Mouse (Mus musculus) olfactory bulb, adult 2 months (tissue): ENCODE measurements around the gene Lrrc30. TPM values are rescaled to one million over a fixed set of nuclear protein-coding genes. Genes with fewer than 3 reads are reported as not detected.

ENCODE experiments used
- H3K27ac ChIP-seq: fragments of 200-500 bp; 2 replicates; pipeline ENCODE4 v1.5.1; 2012; ENCODE audit warnings: low read depth, low read length; ENCODE audit not compliant: insufficient read depth
- H3K4me1 ChIP-seq: fragments of 200-500 bp; 2 replicates; pipeline ENCODE4 v1.6.1; 2012; ENCODE audit warnings: low read length; ENCODE audit not compliant: control insufficient read depth, insufficient read depth
- H3K4me3 ChIP-seq: fragments of 200-500 bp; 2 replicates; pipeline ENCODE4 v1.5.1; 2012; ENCODE audit warnings: mild to moderate bottlenecking, low read depth, low read length, moderate library complexity; ENCODE audit not compliant: insufficient read depth
- CTCF ChIP-seq: fragments of 200-500 bp; IDR thresholded peaks from 2 replicates; pipeline ENCODE4 v1.5.1; 2012; ENCODE audit warnings: low read depth, mild to moderate bottlenecking, low read length, moderate library complexity; ENCODE audit not compliant: insufficient read depth
- POLR2A ChIP-seq: fragments of 200-500 bp; IDR thresholded peaks from 2 replicates; pipeline ENCODE4 v1.6.1; 2012; ENCODE audit warnings: mild to moderate bottlenecking, low read depth, low read length, moderate library complexity; ENCODE audit not compliant: insufficient read depth
- WGBS: fragments of 180-500 bp; shearing (Covaris S2); methylation state at CpG from one replicate; pipeline ENCODE4 v1.1.7; 2018; 5-methylcytosine and 5-hydroxymethylcytosine counted together
- polyA plus RNA-seq: library from polyadenylated mRNA; stranded (reverse); fragments of >200 nt; gene quantifications from 2 replicates; pipeline ENCODE4 v1.2.4, GENCODE M21; 2012; ENCODE audit warnings: low replicate concordance; ENCODE audit not compliant: missing spikeins, insufficient read depth, insufficient read length

Gene Lrrc30
- polyA plus RNA-seq, 1 experiment = not detected

DNA sequence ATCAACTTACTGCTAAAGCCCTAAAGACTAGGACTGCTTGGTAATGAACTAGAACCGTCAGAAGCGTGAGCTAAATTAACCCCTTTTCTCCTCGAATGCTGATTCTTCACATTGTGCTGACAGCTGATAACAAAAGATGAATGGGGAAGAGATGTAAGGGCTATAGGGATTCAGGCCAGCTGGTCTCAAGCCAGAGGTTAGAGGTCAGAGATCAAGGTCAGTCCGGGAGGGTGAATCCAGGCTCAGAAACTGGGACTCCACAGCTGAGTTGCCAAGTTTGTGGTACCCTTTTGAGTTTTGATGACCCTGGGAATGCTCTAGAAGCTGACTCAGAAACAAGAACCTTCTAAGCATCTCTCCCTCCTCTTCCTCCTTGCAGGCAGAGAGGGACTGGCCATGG is 28.1 kb downstream of the Lrrc30 start:
- no peak overlapping the region for H3K27ac ChIP-seq
- no peak overlapping the region for H3K4me3 ChIP-seq
- 74% methylated on average over 4 of the region's 4 CpGs for WGBS
- H3K4me1 ChIP-seq = peaks cover 5% of the 10 kb centered on the region
- no peak for TF ChIP-seq CTCF
- TF ChIP-seq POLR2A = no peak

DNA sequence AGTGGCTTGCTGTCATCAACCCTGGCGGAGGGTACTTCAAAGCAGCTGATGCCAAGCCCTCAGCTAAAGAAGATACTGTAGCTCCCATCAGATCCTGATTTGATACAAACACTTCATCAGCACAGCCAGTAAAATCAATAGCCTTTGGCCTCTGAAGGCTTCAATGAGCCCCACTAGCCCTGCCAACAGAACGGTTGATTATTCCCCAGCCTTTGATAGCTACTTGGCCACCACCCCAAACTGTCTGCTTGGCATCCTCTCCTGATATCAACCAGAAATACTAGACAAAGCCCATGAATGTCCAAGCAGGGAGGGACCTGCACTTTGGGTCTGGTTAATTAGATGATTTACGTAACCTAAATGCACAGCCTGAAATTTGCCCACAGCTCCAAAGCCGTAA is 30.0 kb downstream of the Lrrc30 start:
- WGBS = 77% methylated on average over 4 of the region's 4 CpGs
- TF ChIP-seq POLR2A = no peak
- TF ChIP-seq CTCF = no peak
- H3K4me3 ChIP-seq = no peak overlapping the region
- H3K4me1 ChIP-seq = peaks cover 5% of the 10 kb centered on the region
- no peak overlapping the region for H3K27ac ChIP-seq

DNA sequence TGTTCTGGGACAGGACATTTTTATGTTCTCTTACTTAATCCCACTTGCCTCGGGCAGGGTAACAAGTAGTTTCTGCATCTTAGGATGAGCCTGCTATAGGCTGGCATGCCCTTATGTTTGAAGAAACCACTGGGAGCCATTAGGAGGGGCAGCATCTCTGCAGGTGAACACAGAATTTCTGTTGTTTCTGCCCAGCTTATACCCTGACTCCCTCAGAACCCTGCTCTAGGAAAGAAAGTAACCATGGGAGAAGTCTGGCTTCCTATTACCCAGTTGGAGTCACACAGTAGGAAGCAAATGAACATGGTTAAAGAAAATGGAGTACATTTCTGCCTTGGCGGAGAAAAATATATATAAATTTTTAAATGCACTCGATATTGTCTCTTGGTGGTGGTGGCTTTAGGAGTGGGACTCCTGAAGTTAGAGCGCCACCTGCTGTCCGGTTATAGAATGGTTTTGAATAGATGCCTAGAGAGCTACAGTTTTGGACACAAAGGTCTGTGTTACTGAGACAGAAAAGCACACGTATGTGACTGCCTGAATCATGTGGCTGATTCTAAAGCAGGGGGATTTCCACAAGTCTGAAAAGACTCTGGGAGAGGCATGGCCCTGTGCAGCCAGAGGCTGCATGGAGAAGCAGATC is 47.5 kb downstream of the Lrrc30 start:
- 15% methylated on average over 6 of the region's 6 CpGs for WGBS

DNA sequence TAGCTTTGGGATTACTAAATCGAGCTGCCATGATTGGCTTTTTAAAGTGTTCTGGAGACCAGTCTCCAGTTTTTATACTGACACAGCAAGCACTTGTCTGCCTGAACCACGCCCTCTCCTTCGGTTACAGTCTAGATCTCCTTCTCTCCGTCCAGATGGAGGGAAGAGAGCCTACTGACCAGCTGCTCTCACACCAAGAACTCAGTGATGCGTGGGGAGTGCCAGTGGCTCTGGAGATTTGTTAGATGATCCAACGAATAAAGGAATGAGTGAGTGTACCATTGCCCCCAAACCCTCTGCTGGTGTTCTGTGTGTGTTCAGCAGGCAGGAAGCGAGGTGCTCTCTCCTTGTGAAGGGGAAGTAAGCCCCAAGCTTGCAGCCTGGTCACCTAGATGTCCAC is 48.0 kb downstream of the Lrrc30 start:
- Histone ChIP-seq H3K4me3 (no peak overlapping the region), H3K4me1 (no peaks in the 10 kb centered on the region), H3K27ac (no peak overlapping the region)
- TF ChIP-seq POLR2A (no peak), CTCF (no peak)
- 73% methylated on average over 7 of the region's 7 CpGs for WGBS

More for the DNA sequence above, 47.5 kb downstream of the Lrrc30 start:
- TF ChIP-seq CTCF (no peak), POLR2A (no peak)
- no peak overlapping the region for H3K4me3 ChIP-seq
- H3K4me1 ChIP-seq = no peaks in the 10 kb centered on the region
- no peak overlapping the region for H3K27ac ChIP-seq

DNA sequence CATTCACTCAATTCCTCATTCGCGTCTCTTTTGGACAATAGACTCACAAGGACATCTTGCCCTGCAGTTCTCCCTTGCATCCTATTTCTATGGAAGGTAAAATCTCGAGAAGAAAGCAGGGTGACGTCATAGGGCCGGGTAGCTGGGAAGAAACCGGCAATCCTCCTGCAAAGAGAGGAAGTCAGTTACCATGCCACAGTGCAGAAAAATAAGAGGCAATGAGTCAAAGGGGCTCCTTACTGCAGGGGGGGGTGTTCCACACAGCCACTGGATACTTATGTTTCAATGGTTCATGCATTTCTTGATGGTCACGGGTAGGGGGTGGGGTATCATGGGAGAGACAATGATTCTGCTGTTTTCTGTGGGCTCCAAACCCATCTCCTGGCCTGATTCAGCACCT is 49.1 kb downstream of the Lrrc30 start:
- Histone ChIP-seq H3K27ac (no peak overlapping the region), H3K4me3 (no peak overlapping the region), H3K4me1 (no peaks in the 10 kb centered on the region)
- TF ChIP-seq CTCF (no peak), POLR2A (no peak)
- 56% methylated on average over 7 of the region's 7 CpGs for WGBS

DNA sequence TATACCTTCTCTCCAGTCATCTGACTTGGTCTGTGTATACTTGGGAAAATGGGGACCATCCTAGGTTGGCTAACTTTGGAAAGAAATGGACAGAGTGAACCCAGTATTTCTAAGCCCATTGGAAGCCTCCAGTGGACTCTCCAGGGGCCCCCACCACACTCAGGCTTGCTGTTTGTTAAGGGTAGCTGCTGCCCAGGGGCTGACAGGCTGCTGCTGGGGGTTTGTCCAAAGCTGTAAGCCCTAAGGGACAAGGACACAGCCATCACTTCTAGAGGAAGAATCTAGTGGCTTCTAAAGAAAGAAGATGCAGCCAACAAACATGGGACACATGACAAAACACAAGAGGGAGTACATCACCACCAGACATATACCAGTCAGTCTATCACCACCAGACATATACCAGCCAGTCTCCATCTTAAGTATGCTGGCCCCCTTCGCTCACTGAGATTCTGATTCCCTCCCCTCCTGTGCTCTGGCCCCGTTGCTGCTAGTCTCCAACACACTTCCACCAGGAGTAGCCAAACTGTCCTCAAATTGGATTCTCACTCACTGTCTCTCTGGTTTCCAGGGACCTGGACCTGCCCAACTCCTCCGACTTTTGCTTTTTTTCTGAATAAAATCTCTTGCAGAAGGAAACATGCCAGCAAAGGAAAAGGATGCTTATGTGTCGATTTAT is 49.7 kb downstream of the Lrrc30 start:
- no peaks in the 10 kb centered on the region for H3K4me1 ChIP-seq
- H3K4me3 ChIP-seq = no peak overlapping the region
- WGBS = 90% methylated on average over 4 of the region's 4 CpGs
- TF ChIP-seq CTCF = no peak
- no peak for TF ChIP-seq POLR2A
- H3K27ac ChIP-seq = no peak overlapping the region

DNA sequence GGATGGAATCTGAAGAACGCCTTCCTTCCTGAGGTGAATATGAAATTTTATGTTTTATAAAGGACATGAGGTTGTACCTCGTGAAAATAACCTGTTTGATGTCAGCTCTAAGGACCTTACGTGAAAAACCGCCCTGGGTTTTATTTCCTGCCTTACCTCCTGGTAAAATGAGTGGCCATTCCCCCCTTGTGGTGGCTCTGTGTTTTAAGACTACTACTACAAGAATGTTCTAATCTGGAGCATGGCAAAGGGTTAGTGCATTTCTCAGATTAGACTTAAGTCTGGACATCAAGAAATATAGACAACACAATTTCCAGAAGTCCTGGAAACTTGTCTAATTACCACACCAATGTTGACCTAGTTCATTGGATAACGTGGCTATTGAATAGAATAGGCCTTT is 50.7 kb downstream of the Lrrc30 start:
- 89% methylated on average over 5 of the region's 5 CpGs for WGBS
- Histone ChIP-seq H3K27ac (no peak overlapping the region), H3K4me1 (no peaks in the 10 kb centered on the region), H3K4me3 (no peak overlapping the region)
- TF ChIP-seq CTCF (no peak), POLR2A (no peak)

Other genes with a start within 250 kb of the Lrrc30 start
- not detected in 2 replicates for gene Lama1, start 64.5 kb upstream of the Lrrc30 start, polyA plus RNA-seq